Mouse (Mus musculus) lung, embryonic 15.5 days (tissue): ENCODE results near the gene Btbd17. TPM values are rescaled to one million over a fixed set of nuclear protein-coding genes. Genes with fewer than 3 reads are reported as not detected.

ENCODE experiments used
- ATAC-seq: fragments of 200-750 bp; cut with Nextera tagmentation; 2 replicates; pipeline ENCODE4 v1.8.0; 2017; ENCODE audit warnings: moderate number of reproducible peaks, borderline replicate concordance; ENCODE audit not compliant: low FRiP score, low TSS enrichment; ENCODE audit errors: extremely low read depth
- H3K27ac ChIP-seq: fragments of 300-500 bp; sonication (generic); 2 replicates; pipeline ENCODE4 v1.5.1; 2015; ENCODE audit warnings: moderate library complexity, mild to moderate bottlenecking, inconsistent platforms
- H3K27me3 ChIP-seq: fragments of 300-500 bp; sonication (generic); 2 replicates; pipeline ENCODE4 v1.6.1; 2015; ENCODE audit warnings: inconsistent platforms
- H3K36me3 ChIP-seq: fragments of 300-500 bp; sonication (generic); 2 replicates; pipeline ENCODE4 v1.6.1; 2015; ENCODE audit warnings: inconsistent platforms
- H3K4me1 ChIP-seq: fragments of 300-500 bp; sonication (generic); 2 replicates; pipeline ENCODE4 v1.6.1; 2015; ENCODE audit warnings: inconsistent platforms
- H3K4me2 ChIP-seq: fragments of 300-500 bp; sonication (generic); 2 replicates; pipeline ENCODE4 v1.6.1; 2015; ENCODE audit warnings: inconsistent platforms, mild to moderate bottlenecking, moderate library complexity
- H3K4me3 ChIP-seq: fragments of 300-500 bp; sonication (generic); 2 replicates; pipeline ENCODE4 v1.5.1; 2015; ENCODE audit warnings: mild to moderate bottlenecking, inconsistent platforms
- H3K9ac ChIP-seq: fragments of 300-500 bp; sonication (generic); 2 replicates; pipeline ENCODE4 v1.6.1; 2015; ENCODE audit warnings: inconsistent platforms
- H3K9me3 ChIP-seq: fragments of 300-500 bp; sonication (generic); 2 replicates; pipeline ENCODE4 v1.6.1; 2016; ENCODE audit warnings: inconsistent platforms
- WGBS: fragments of 180-500 bp; shearing (Covaris S2); methylation state at CpG from one replicate; pipeline ENCODE4 v1.1.7; 2015; 5-methylcytosine and 5-hydroxymethylcytosine counted together
- polyA plus RNA-seq: library from polyadenylated mRNA; unstranded; fragments of >200 nt; fragmentation: Nextera tagmentation; extraction: Ambion mirVana; gene quantifications from 2 replicates; pipeline ENCODE4 v1.2.1, GENCODE M21; 2015

Gene Btbd17
- polyA plus RNA-seq, 1 experiment from 2014 or later, result 0.71 TPM

DNA sequence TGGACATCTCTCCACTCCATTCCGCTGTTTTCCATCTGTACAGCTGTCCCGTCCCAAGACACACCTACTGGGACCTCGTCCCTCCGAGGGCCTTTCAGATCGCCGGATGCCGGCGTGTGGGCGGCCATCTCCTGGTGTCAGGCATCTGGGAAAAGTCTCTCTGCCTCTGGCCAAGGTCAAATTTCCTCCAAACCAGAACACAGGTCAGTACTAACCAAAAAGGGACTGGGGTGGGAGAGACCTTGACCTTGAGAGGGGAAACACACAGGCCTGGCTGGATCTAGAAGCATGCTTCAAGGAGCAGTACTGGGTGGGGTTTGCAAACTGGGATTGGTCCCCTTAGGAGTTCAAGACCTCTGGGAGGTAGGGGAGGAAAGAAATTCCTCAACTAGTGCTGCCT lies 6.0 kb downstream of the Btbd17 start:
- Histone ChIP-seq H3K36me3 (no peaks in the 10 kb centered on the region), H3K4me2 (no peak overlapping the region), H3K4me1 (peaks cover 23% of the 10 kb centered on the region), H3K27me3 (peaks cover 95% of the 10 kb centered on the region), H3K9me3 (no peaks in the 10 kb centered on the region), H3K9ac (no peak overlapping the region), H3K4me3 (no peak overlapping the region), H3K27ac (no peak overlapping the region)
- ATAC-seq, result no peak
- WGBS, result 50% methylated on average over 9 of the region's 9 CpGs

DNA sequence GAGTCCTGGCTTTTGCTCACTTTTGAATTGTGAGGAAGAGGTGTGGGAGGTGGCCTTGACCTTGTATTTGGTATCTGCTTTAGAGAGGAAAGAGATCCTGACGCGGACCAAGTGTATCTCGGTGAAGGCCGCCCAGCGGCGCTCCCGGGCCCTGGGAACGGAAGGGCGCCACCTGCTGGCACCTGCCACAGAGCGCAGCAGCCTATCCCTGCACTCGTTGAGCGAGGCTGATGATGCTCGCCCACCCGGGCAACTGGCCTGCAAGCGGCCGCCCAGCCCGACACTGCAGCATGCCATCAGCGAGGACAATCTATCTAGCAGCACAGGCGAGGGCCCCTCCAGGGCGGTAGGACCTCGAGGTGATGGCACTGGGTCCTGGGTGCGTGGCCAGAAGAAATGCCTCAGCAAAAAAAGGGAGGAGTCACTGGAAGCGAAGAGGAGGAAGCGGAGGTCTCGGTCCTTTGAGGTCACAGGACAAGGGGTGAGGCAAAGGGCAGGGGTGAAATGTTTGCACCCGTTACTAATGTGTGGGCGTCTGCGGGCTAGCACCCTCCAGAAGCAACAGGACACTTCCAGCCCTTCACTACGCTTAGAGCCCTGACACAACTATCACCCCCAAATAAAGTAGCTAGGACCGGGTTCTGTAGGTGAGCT lies 6.6 kb downstream of the Btbd17 start:
- peaks cover 23% of the 10 kb centered on the region for H3K4me1 ChIP-seq
- H3K4me3 ChIP-seq, result no peak overlapping the region
- peaks cover 99% of the 10 kb centered on the region for H3K27me3 ChIP-seq
- no peaks in the 10 kb centered on the region for H3K9me3 ChIP-seq
- ATAC-seq, result no peak
- H3K27ac ChIP-seq, result no peak overlapping the region
- no peaks in the 10 kb centered on the region for H3K36me3 ChIP-seq
- peak overlapping the region; percentile 16 for H3K4me2 ChIP-seq
- H3K9ac ChIP-seq, result no peak overlapping the region
- WGBS, result 10% methylated on average over 30 of the region's 30 CpGs

DNA sequence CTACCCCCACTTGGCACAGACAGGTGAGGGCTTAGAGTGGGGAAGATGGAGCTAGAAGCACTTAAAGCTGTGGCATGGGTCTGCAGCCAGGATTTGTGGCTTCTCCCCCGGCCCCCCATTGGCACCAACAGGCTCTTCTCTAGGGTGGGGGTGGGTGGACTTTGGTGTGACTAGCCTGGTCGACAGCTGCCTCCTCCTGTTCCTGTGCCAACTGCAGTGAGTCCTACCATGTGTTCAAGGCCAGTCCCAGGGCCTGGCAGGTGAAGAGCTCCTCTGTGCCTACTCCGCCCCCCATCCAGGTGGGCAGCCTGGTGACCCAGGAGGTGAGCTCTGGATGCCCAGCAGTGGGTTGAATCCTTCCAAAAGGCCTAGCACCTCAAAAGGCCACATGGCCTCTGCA lies 8.1 kb downstream of the Btbd17 start:
- Histone ChIP-seq H3K36me3 (no peaks in the 10 kb centered on the region), H3K4me2 (no peak overlapping the region), H3K9ac (no peak overlapping the region), H3K27me3 (peaks cover 99% of the 10 kb centered on the region), H3K4me1 (peaks cover 23% of the 10 kb centered on the region), H3K9me3 (no peaks in the 10 kb centered on the region), H3K4me3 (no peak overlapping the region), H3K27ac (no peak overlapping the region)
- 80% methylated on average over 3 of the region's 3 CpGs for WGBS
- ATAC-seq, result no peak

DNA sequence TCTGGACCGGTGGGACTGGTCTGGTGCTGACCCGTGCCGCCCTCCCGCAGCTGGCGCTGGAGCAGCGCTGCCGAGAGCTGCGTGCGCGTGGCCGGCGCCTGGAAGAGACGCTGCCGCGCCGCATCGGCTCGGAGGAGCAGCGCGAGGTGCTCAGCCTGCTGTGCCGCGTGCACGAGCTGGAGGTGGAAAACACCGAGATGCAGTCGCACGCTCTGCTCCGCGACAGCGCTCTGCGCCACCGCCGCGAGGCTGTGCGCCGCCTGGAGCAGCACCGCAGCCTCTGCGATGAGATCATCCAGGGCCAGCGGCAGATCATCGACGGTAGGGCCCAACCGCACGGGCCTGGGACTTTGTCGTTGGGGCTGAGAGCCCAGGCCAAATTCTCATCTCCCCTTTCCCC lies 9.4 kb downstream of the Btbd17 start:
- H3K36me3 ChIP-seq, result no peaks in the 10 kb centered on the region

DNA sequence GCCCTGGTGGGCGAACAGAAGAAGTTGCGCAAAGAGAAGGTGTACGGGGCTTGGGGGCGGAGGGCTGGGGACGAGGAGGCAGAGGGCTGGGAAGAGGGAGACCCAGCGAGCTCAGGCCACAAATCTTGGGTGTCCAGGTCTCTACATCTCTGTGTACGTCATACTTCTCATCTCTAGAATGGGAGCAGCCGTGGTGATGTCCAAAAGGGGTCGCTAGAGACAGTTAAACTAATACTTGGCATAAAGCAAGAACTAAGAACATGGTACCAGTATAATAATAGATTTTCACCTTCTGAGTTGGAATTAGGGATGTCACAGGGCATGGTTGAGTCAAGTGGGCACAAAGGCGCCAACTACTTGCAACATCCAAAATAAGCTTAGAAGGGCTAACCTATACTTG lies 9.9 kb downstream of the Btbd17 start:
- H3K4me3 ChIP-seq, result peak overlapping the region; percentile 23
- no peaks in the 10 kb centered on the region for H3K36me3 ChIP-seq
- no peak overlapping the region for H3K27ac ChIP-seq
- peak overlapping the region; percentile 51 for H3K4me2 ChIP-seq
- H3K9ac ChIP-seq, result no peak overlapping the region
- 43% methylated on average over 10 of the region's 10 CpGs for WGBS
- H3K9me3 ChIP-seq, result no peaks in the 10 kb centered on the region
- peaks cover 93% of the 10 kb centered on the region for H3K27me3 ChIP-seq
- peaks cover 11% of the 10 kb centered on the region for H3K4me1 ChIP-seq
- no peak for ATAC-seq

More for the DNA sequence above, 9.4 kb downstream of the Btbd17 start:
- Histone ChIP-seq H3K9ac (no peak overlapping the region), H3K9me3 (no peaks in the 10 kb centered on the region), H3K4me1 (peaks cover 12% of the 10 kb centered on the region), H3K27ac (no peak overlapping the region), H3K4me2 (peak overlapping the region; percentile 51), H3K4me3 (peak overlapping the region; percentile 23), H3K27me3 (peaks cover 93% of the 10 kb centered on the region)
- 2% methylated on average over 43 of the region's 43 CpGs for WGBS
- ATAC-seq, result peak; percentile 25; the same call in 1 of the 2 replicates

DNA sequence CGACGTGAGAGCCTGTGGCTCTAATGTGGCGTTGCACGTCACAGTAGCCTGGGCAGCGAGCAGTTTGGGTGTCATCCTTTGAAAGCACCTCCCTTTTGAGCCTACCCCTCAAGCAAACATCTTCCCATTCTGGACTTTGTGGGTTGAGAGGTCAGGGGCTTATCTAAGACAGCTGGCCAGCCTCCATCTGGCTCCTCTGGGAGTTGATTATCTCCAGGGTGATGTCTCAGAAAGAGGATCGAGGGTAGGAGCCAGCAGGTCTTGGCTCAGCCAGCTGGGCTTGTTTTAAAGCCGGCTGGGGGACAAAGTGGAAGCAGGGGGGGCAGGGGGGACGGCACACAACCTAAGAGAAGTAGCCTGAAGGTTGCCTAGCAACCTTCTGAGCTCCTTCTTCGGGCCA lies 15.7 kb downstream of the Btbd17 start:
- 23% methylated on average over 9 of the region's 9 CpGs for WGBS
- Histone ChIP-seq H3K36me3 (no peaks in the 10 kb centered on the region), H3K27me3 (peaks cover 53% of the 10 kb centered on the region), H3K27ac (no peak overlapping the region), H3K4me2 (no peak overlapping the region), H3K9me3 (no peaks in the 10 kb centered on the region), H3K9ac (no peak overlapping the region), H3K4me3 (no peak overlapping the region), H3K4me1 (peaks cover 3% of the 10 kb centered on the region; the same call in 1 of the 2 replicates)
- no peak for ATAC-seq

DNA sequence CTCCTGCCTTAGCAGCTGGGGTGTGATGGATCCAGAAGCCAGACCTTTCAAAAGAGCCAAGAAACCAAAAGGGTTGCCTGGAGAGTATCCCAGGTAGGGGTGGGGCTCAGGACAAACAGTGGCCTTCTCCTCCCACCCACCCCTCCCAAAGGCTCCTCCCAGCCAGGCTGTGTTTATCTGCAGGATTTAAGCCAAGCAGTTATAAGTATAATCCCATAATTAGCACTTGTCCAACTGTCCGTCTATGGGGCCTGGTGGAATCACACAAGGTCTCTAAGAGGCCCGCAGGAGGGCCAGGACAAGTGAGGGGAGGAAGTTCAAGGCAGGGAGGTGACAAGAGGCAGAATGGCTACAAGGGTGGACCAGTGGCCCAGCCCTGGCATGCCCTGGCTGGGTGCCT lies 23.8 kb downstream of the Btbd17 start:
- Histone ChIP-seq H3K36me3 (no peaks in the 10 kb centered on the region), H3K4me2 (no peak overlapping the region), H3K4me1 (no peaks in the 10 kb centered on the region), H3K9ac (no peak overlapping the region), H3K27me3 (peaks cover 4% of the 10 kb centered on the region), H3K9me3 (no peaks in the 10 kb centered on the region), H3K27ac (no peak overlapping the region), H3K4me3 (no peak overlapping the region)
- 63% methylated on average over 2 of the region's 2 CpGs for WGBS
- no peak for ATAC-seq

DNA sequence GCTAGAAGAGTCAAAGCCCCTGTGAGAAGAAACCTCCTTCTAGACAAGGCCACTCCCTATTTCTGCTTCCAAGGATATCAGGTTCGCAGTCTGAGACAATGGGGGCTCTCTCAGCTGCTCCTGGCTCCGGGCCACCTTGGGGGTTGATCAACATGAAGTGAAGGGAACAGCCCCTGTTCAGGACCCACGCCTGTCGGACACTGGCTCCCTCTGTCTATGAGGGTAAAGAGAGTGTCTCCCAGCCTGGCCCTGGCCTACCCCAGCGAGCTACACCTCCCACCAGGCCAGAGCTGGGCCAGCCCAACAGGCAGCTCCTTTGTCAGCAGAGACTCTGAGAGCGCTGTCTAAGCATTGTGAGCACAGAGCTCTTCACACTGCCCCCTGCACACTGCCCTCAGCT lies 25.8 kb downstream of the Btbd17 start:
- Histone ChIP-seq H3K9ac (no peak overlapping the region), H3K4me3 (no peak overlapping the region)

DNA sequence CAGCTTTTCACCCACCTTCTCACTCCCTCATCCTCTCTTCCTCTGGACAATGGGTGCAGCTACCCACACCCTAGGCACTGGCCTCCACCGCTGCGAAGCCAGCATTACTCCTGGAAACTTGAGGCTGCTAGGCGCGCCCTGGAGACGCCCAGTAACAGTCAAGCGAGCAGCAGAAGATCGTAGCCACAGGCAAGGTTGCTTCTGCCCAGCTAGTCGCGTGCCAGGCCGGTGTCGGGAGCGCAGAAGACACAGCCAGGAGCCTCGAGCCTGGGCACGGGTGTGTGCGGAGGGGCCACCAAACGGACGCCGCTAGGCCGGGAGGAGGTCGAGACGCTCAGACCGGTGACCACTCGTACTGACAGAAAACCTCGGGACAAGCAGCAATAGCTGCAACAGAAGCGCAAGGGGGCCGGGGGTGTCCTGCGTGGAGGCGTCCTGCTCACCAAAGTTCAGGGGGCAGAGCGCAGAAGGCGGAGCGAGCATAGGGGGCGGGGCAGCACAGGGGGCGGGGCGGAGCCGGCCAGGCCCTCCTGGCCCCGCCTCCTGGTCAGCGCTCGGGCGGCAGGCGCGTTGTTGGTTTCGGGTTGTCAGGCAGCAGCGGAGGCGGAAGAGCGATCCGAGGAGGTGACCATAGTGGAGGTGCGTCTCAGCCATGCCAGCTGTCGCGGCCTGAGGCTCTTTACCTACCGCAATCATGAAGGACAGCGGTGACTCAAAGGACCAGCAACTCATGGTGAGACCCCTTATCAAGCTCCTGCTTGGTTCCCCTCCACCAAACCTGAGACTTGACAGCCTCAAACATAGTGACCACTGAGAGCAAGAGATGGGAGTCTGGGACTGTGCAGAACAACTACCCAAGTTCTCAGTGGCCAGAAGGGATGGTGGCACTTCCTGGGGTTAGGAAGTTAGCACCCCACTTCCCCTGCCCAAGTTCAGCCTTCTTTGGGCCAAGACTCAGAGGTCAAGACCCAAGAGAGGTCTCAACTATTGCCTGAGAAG lies 30.6 kb downstream of the Btbd17 start, which contains the start of gene Kif19a:
Gene Kif19a, plus strand, starts transcription at position 569 of the 999 bp plus-strand sequence.
- peaks cover 27% of the 10 kb centered on the region for H3K27me3 ChIP-seq
- WGBS, result 3% methylated on average over 51 of the region's 51 CpGs
- H3K4me1 ChIP-seq, result peaks cover 9% of the 10 kb centered on the region
- no peaks in the 10 kb centered on the region for H3K9me3 ChIP-seq
- H3K9ac ChIP-seq, result peak within 1 kb of the TSS; percentile 31; the same call in 1 of the 2 replicates
- H3K27ac ChIP-seq, result no peak within 1 kb of the TSS
- peak; percentile 76 for ATAC-seq
- peak within 1 kb of the TSS; percentile 91 for H3K4me2 ChIP-seq
- no peaks in the 10 kb centered on the region for H3K36me3 ChIP-seq
- peak within 1 kb of the TSS; percentile 52 for H3K4me3 ChIP-seq

More for the DNA sequence above, 25.8 kb downstream of the Btbd17 start:
- H3K9me3 ChIP-seq, result no peaks in the 10 kb centered on the region
- no peak overlapping the region for H3K27ac ChIP-seq
- peaks cover 17% of the 10 kb centered on the region for H3K27me3 ChIP-seq
- WGBS, result 25% methylated on average over 6 of the region's 6 CpGs
- H3K36me3 ChIP-seq, result no peaks in the 10 kb centered on the region
- no peak for ATAC-seq
- H3K4me1 ChIP-seq, result peaks cover 6% of the 10 kb centered on the region
- no peak overlapping the region for H3K4me2 ChIP-seq

DNA sequence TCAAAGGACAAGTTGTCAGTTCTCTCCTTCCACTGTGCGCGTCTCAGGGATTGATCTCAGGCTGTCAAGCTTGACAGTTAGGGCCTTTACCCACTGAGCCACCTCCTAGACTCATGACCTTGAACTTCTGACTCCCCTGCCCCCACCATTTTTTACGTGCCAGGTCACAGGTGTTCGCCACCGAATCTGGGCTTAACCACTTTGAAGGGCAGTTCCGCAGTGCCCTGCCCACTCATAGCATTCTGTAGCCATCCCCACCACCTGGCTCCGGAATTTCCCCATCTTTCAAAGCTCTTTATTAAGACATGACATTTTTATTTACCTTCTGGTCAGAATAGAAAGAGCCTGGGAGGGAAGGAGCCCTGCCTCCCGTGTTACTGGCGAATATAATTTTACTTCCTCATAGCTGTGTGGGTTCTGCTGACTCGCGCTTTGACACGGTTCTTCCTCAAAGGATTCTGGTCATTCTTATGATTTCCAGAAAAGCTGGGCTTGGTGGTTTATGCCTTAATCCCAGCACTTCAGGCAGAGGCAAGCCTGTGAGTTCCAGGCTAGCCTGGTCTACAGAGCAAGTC lies 48.1 kb downstream of the Btbd17 start:
- H3K27me3 ChIP-seq, result no peaks in the 10 kb centered on the region
- no peak overlapping the region for H3K27ac ChIP-seq
- H3K36me3 ChIP-seq, result no peaks in the 10 kb centered on the region
- H3K9me3 ChIP-seq, result no peaks in the 10 kb centered on the region
- no peaks in the 10 kb centered on the region; the same call in 1 of the 2 replicates for H3K4me1 ChIP-seq
- WGBS, result 55% methylated on average over 12 of the region's 12 CpGs
- H3K4me3 ChIP-seq, result no peak overlapping the region
- H3K9ac ChIP-seq, result no peak overlapping the region
- no peak for ATAC-seq
- no peak overlapping the region for H3K4me2 ChIP-seq

DNA sequence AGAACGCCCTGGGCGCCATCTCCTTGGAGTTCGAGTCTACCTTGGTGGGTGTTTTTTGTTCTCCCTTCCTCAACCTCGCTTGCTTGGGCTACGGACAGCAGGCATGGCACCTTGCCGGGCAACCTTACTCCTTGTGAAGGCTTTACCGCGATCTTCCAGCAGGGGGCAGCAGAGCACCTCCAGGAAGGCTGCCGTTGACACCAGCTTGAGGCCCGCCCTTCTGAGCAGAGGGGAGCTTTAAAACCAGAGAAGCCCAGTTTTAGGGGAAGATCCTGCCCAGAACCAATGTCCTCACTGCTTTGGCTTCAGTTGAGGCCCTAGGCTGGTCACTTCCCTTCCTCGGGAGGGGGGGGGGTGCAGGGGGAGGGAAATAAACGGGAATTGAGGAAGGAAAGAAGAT lies 50.6 kb downstream of the Btbd17 start:
- Histone ChIP-seq H3K9ac (no peak overlapping the region), H3K36me3 (no peaks in the 10 kb centered on the region), H3K27ac (no peak overlapping the region), H3K4me1 (no peaks in the 10 kb centered on the region; the same call in 1 of the 2 replicates), H3K4me3 (no peak overlapping the region), H3K4me2 (peak overlapping the region; percentile 44), H3K9me3 (no peaks in the 10 kb centered on the region), H3K27me3 (no peaks in the 10 kb centered on the region)
- peak; percentile 37; the same call in 1 of the 2 replicates for ATAC-seq
- WGBS, result under 1% methylated on average over 12 of the region's 12 CpGs
